Mouse (Mus musculus) lung, postnatal 36 days (tissue): Measurements from ENCODE around the gene Wars.
A peak's percentile ranks its signal among the peaks of the same experiment; 100 is the strongest.

ENCODE experiments used
- DNase-seq: peaks from one replicate; pipeline ENCODE4 v3.0.0; 2022; ENCODE audit warnings: mixed read lengths

The Wars gene

DNA sequence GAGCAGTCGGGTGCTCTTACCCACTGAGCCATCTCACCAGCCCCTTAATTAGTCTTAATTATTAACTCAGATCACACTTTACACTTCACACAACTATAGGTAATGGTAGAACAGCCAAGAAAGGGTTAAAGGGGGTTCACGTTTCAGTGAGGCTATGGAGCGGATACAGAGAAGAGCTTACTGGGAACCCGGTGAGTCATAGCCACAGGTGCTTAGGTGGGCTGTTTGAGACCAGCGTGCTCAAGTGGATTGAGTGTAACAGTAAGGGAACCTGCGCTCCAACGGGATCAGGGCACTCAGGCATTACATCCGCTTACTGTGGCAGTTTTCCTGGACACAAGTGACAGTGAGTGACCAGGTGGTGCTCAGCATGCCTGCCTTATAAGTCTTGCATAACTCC lies 70.9 kb downstream of the Wars start:
- DNase-seq = no peak

DNA sequence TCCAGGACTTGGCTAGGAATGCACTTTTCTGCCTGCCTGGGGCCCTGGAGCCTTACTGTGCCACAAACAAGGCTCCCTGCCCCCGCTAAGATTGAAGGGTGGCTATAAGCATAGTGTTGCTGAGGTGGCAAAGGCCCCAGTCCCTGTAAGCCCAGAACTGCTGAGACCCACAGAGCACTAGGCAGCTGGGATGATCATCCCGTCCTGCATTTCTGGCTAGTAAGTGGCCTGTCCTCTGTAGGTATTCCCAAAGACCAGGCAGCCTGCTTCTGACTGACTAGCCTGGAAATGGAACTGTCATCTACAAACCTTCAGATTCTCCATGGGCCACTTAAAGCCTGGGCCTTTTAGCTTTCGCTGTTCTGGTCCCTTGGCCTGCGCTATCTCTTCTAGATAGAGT lies 73.5 kb downstream of the Wars start:
- DNase-seq = no peak

DNA sequence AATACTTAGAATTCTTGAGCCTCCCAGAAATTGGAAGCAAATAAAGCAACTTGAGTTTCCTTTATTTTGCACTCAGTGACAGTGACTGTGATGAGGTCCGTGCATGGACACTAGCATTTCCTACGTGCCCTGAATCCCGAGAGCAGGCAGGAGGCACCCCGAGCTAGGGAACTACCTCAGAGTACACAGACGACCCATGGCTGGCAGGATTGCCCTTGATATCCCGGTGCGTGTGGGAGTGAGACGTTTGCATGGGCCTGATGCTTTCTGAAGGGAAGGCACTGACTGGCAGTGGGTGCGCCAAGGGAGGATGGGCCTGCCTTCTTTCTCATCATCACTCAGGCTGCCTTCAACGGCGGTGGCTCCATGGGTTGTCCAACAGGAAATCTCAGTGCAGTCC lies 77.4 kb downstream of the Wars start:
- no peak for DNase-seq

DNA sequence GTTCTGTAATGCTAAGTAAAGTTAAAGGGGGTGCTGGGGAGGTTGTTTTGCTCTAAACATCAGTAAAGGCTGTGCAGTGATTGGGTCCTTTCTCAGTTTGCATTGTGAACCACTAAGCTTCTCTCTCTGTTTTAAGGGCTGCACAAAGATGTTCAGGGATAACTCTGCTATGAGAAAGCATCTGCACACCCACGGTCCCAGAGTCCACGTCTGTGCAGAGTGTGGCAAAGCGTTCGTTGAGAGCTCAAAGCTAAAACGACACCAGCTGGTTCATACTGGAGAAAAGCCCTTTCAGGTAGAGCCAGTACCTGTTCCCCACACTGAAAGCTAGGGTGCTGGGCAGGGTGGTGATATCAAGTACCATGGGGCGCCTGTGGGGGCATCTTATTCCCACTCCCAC lies 79.5 kb downstream of the Wars start:
- no peak for DNase-seq

DNA sequence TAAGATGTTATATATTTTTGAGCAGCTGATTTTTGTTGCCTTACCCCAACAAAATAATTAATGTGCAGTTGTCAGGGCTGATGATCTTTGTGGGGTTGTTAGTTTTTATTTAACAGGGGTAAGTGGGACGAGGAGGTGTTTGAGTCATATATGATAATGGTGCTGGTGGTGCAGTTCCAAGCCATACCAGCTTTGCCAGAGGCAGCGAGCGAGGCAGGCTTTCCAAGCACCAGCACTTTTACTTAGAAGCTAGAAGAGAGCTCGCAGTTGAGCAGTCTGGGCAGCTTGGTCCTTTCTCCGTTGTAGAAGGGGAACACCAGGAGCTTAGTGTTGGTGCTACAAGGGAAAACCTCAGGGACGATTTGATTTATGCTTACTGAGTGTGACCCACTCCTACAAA lies 81.5 kb downstream of the Wars start:
- no peak for DNase-seq

DNA sequence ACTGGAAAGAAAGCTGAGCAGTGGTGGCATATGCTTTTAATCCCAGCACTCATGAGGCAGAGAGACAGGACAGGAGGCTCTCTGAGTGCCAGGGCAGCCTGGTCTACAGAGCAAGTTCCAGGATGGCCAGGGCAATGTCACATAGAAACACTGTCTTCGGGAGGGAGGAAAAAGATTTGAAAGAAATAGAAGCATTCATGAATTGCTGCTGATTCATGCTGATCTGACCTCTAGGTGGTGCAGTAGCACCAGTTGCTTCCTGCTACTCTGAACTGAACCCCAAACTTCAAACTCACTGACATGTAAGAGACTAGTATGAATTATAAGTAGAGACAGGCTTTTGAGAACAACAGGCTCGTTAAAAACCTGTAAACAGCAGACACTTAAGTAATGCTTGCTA lies 82.8 kb downstream of the Wars start:
- peak; percentile 73 for DNase-seq

DNA sequence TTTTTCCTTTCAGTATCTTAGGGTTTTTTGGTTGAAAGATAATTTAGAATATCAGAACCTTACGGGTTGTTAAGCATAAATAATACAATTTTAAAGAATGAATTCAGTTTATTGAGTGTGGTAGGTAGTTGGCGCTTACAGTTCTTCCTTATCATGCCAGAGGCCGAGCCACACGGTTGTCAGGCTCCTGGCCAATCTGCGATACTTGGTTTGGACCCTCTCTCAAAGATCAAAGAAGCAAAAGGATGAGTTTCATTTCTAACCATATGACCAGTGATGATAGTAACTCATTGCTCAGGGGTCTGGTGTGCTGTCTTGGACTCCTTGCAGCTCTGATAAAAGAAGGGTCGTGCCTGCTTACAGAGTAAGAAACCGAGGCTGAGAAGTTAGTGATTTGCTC lies 83.7 kb downstream of the Wars start:
- no peak for DNase-seq
